Mouse (Mus musculus) liver, adult 2 months (tissue): Measurements from ENCODE around the gene Ttc39d. TPM values are rescaled to one million over a fixed set of nuclear protein-coding genes. Genes with fewer than 3 reads are reported as not detected.

ENCODE experiments used
- DNase-seq: peaks from one replicate; pipeline ENCODE4 v3.0.0-alpha.2; 2011; ENCODE audit warnings: low read depth, low spot score; ENCODE audit errors: extremely low read depth
- H3K27ac ChIP-seq: fragments of 200-500 bp; replicated peaks from 2 replicates; pipeline ENCODE4 v1.5.1; 2012; ENCODE audit warnings: low read depth, mild to moderate bottlenecking, control low read depth, inconsistent platforms, low read length; ENCODE audit not compliant: insufficient read depth
- H3K27me3 ChIP-seq: fragments of 200-500 bp; 2 replicates; pipeline ENCODE4 v1.6.1; 2012; ENCODE audit warnings: mild to moderate bottlenecking, moderate library complexity, low read length, inconsistent platforms; ENCODE audit not compliant: control insufficient read depth, insufficient read depth
- H3K36me3 ChIP-seq: fragments of 200-500 bp; 2 replicates; pipeline ENCODE4 v1.6.1; 2012; ENCODE audit warnings: low read length, inconsistent platforms; ENCODE audit not compliant: control insufficient read depth, insufficient read depth
- H3K4me1 ChIP-seq: fragments of 200-500 bp; 2 replicates; pipeline ENCODE4 v1.6.1; 2011; ENCODE audit warnings: low read length; ENCODE audit not compliant: control insufficient read depth, insufficient read depth
- H3K4me3 ChIP-seq: fragments of 200-500 bp; 2 replicates; pipeline ENCODE4 v1.5.1; 2011; ENCODE audit warnings: low read depth, mild to moderate bottlenecking, control low read depth, low read length, moderate library complexity; ENCODE audit not compliant: insufficient read depth
- H3K79me2 ChIP-seq: fragments of 200-500 bp; 2 replicates; pipeline ENCODE4 v1.6.1; 2012; ENCODE audit warnings: inconsistent platforms, mild to moderate bottlenecking, low read length, moderate library complexity; ENCODE audit not compliant: control insufficient read depth, insufficient read depth
- H3K9ac ChIP-seq: fragments of 200-500 bp; 2 replicates; pipeline ENCODE4 v1.6.1; 2012; ENCODE audit warnings: low read depth, mild to moderate bottlenecking, control low read depth, inconsistent platforms, low read length
- CTCF ChIP-seq: fragments of 200-500 bp; IDR thresholded peaks from 2 replicates; pipeline ENCODE4 v1.5.1; 2011; ENCODE audit warnings: low read depth, low read length, control low read depth
- POLR2A ChIP-seq: fragments of 200-500 bp; IDR thresholded peaks from 2 replicates; pipeline ENCODE4 v1.6.1; 2011; ENCODE audit warnings: low read length, control low read depth; ENCODE audit not compliant: insufficient read depth; ENCODE audit errors: extremely low read depth
- WGBS: fragments of 180-500 bp; shearing (Covaris S2); methylation state at CpG from one replicate; pipeline ENCODE4 v1.1.7; 2018; 5-methylcytosine and 5-hydroxymethylcytosine counted together
- polyA plus RNA-seq: library from polyadenylated mRNA; depleted of rRNA; stranded (reverse); fragments of >200 nt; gene quantifications from 2 replicates; pipeline ENCODE4 v1.2.3, GENCODE M21; 2012
- total RNA-seq: library from RNA; depleted of rRNA; stranded (reverse); fragments of >200 nt; gene quantifications from 2 replicates; pipeline ENCODE4 v1.2.3, GENCODE M21; 2014

The Ttc39d gene
- total and polyA plus RNA-seq, 2 experiments = not detected

GRCm38 (mm10) chr17:80171948-80172347, 35.3 kb upstream of the Ttc39d start:
- DNase-seq = peak; percentile 96
- Histone ChIP-seq H3K36me3 (peaks cover 3% of the 10 kb centered on the region; the same call in 1 of the 2 replicates), H3K27ac (peak overlapping the region; percentile 43; the same call in 1 of the 2 replicates), H3K4me1 (peaks cover 19% of the 10 kb centered on the region), H3K79me2 (peaks cover 3% of the 10 kb centered on the region; the same call in 1 of the 2 replicates), H3K9ac (no peak overlapping the region), H3K27me3 (no peaks in the 10 kb centered on the region), H3K4me3 (no peak overlapping the region)
- no peak for TF ChIP-seq POLR2A
- no peak for TF ChIP-seq CTCF
- 31% methylated on average over 4 of the region's 4 CpGs for WGBS

GRCm38 (mm10) chr17:80172761-80173160, 34.5 kb upstream of the Ttc39d start:
- no peak for DNase-seq
- Histone ChIP-seq H3K4me3 (no peak overlapping the region), H3K27me3 (no peaks in the 10 kb centered on the region), H3K4me1 (peaks cover 14% of the 10 kb centered on the region), H3K36me3 (peaks cover 3% of the 10 kb centered on the region; the same call in 1 of the 2 replicates), H3K27ac (no peak overlapping the region), H3K79me2 (peaks cover 3% of the 10 kb centered on the region; the same call in 1 of the 2 replicates), H3K9ac (no peak overlapping the region)
- no peak for TF ChIP-seq CTCF
- TF ChIP-seq POLR2A = no peak
- WGBS = 75% methylated on average over 5 of the region's 5 CpGs

- Histone ChIP-seq H3K27ac (no peak overlapping the region), H3K36me3 (peaks cover 3% of the 10 kb centered on the region; the same call in 1 of the 2 replicates), H3K27me3 (no peaks in the 10 kb centered on the region), H3K79me2 (peaks cover 3% of the 10 kb centered on the region; the same call in 1 of the 2 replicates), H3K4me3 (no peak overlapping the region), H3K9ac (no peak overlapping the region), H3K4me1 (peaks cover 11% of the 10 kb centered on the region; the same call in 1 of the 2 replicates)
- TF ChIP-seq POLR2A (no peak), CTCF (no peak)
- no peak for DNase-seq
- 98% methylated on average over 2 of the region's 2 CpGs for WGBS
Measured at GRCm38 (mm10) chr17:80173708-80174107, 33.6 kb upstream of the Ttc39d start.

- H3K4me3 ChIP-seq = no peak overlapping the region
- peaks cover 3% of the 10 kb centered on the region; the same call in 1 of the 2 replicates for H3K79me2 ChIP-seq
- peaks cover 3% of the 10 kb centered on the region; the same call in 1 of the 2 replicates for H3K36me3 ChIP-seq
- no peak overlapping the region for H3K27ac ChIP-seq
- TF ChIP-seq POLR2A = no peak
- no peak for TF ChIP-seq CTCF
- no peaks in the 10 kb centered on the region for H3K27me3 ChIP-seq
- peaks cover 11% of the 10 kb centered on the region; the same call in 1 of the 2 replicates for H3K4me1 ChIP-seq
- WGBS = 79% methylated on average over 3 of the region's 3 CpGs
- no peak for DNase-seq
- no peak overlapping the region for H3K9ac ChIP-seq
Measured at GRCm38 (mm10) chr17:80174146-80174545, 33.1 kb upstream of the Ttc39d start.

GRCm38 (mm10) chr17:80174699-80175385, 32.4 kb upstream of the Ttc39d start:
- no peak for DNase-seq
- no peak overlapping the region for H3K9ac ChIP-seq
- peaks cover 3% of the 10 kb centered on the region; the same call in 1 of the 2 replicates for H3K36me3 ChIP-seq
- H3K27me3 ChIP-seq = no peaks in the 10 kb centered on the region
- no peak for TF ChIP-seq CTCF
- TF ChIP-seq POLR2A = no peak
- no peak overlapping the region for H3K27ac ChIP-seq
- H3K4me3 ChIP-seq = no peak overlapping the region
- peaks cover 11% of the 10 kb centered on the region; the same call in 1 of the 2 replicates for H3K4me1 ChIP-seq
- WGBS = 70% methylated on average over 19 of the region's 19 CpGs
- H3K79me2 ChIP-seq = peaks cover 3% of the 10 kb centered on the region; the same call in 1 of the 2 replicates

GRCm38 (mm10) chr17:80175386-80175739, 31.9 kb upstream of the Ttc39d start:
- DNase-seq = no peak
- 79% methylated on average over 4 of the region's 4 CpGs for WGBS
- no peak overlapping the region for H3K9ac ChIP-seq
- TF ChIP-seq POLR2A (no peak), CTCF (no peak)
- H3K4me1 ChIP-seq = peaks cover 11% of the 10 kb centered on the region; the same call in 1 of the 2 replicates
- H3K36me3 ChIP-seq = no peaks in the 10 kb centered on the region
- no peak overlapping the region for H3K27ac ChIP-seq
- H3K27me3 ChIP-seq = no peaks in the 10 kb centered on the region
- H3K4me3 ChIP-seq = no peak overlapping the region
- peaks cover 3% of the 10 kb centered on the region; the same call in 1 of the 2 replicates for H3K79me2 ChIP-seq
